Mouse (Mus musculus) embryonic facial prominence, embryonic 15.5 days (tissue): ENCODE measurements around the gene Mcu. TPM values are rescaled to one million over a fixed set of nuclear protein-coding genes. Genes with fewer than 3 reads are reported as not detected.

Source experiments
- ATAC-seq: fragments of 200-750 bp; cut with Nextera tagmentation; 2 replicates; pipeline ENCODE4 v1.8.0; 2017; ENCODE audit warnings: low read depth, moderate TSS enrichment; ENCODE audit not compliant: insufficient number of reproducible peaks, low FRiP score, low TSS enrichment
- H3K27ac ChIP-seq: fragments of 300-500 bp; sonication (generic); replicated peaks from 2 replicates; pipeline ENCODE4 v1.5.1; 2015; ENCODE audit warnings: mild to moderate bottlenecking, inconsistent platforms
- H3K27me3 ChIP-seq: fragments of 300-500 bp; sonication (generic); 2 replicates; pipeline ENCODE4 v1.6.1; 2015; ENCODE audit warnings: inconsistent platforms
- H3K36me3 ChIP-seq: fragments of 300-500 bp; sonication (generic); 2 replicates; pipeline ENCODE4 v1.6.1; 2015; ENCODE audit warnings: mild to moderate bottlenecking, inconsistent platforms
- H3K4me1 ChIP-seq: fragments of 300-500 bp; sonication (generic); 2 replicates; pipeline ENCODE4 v1.6.1; 2015; ENCODE audit warnings: inconsistent platforms
- H3K4me2 ChIP-seq: fragments of 300-500 bp; sonication (generic); replicated peaks from 2 replicates; pipeline ENCODE4 v1.6.1; 2015; ENCODE audit warnings: mild to moderate bottlenecking, inconsistent platforms
- H3K4me3 ChIP-seq: fragments of 300-500 bp; sonication (generic); replicated peaks from 2 replicates; pipeline ENCODE4 v1.5.1; 2015; ENCODE audit warnings: mild to moderate bottlenecking, inconsistent platforms
- H3K9ac ChIP-seq: fragments of 300-500 bp; sonication (generic); 2 replicates; pipeline ENCODE4 v1.6.1; 2015; ENCODE audit warnings: inconsistent platforms
- H3K9me3 ChIP-seq: fragments of 300-500 bp; sonication (generic); replicated peaks from 2 replicates; pipeline ENCODE4 v1.6.1; 2016; ENCODE audit warnings: inconsistent platforms
- WGBS: fragments of 180-500 bp; shearing (Covaris S2); methylation state at CpG from one replicate; pipeline ENCODE4 v1.1.7; 2015; 5-methylcytosine and 5-hydroxymethylcytosine counted together
- polyA plus RNA-seq: library from polyadenylated mRNA; unstranded; fragments of >200 nt; fragmentation: Nextera tagmentation; extraction: Ambion mirVana; gene quantifications from 2 replicates; pipeline ENCODE4 v1.2.1, GENCODE M21; 2015

The Mcu gene
- polyA plus RNA-seq, 1 experiment from 2014 or later, result 40.7 TPM

DNA sequence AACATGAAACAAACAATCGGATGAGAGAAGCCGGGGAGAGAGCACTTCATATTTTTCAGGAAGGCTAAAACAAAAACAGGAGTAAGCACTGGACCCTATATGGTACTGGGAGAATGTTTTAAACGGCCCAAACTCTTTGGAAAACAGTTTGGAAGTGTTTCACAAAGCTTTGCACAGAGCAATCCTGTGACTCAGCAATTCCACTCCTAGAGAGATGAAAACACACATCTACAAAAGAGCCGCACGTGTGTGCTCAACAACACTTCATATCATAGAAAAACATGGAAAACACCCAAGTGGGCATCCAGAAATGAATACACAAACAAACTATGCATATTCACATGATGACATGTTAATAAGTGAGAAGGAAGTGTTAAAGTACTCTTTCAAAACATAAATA is 30.9 kb downstream of the Mcu start:
- H3K9ac ChIP-seq, result no peak overlapping the region
- ATAC-seq, result no peak
- no peaks in the 10 kb centered on the region for H3K9me3 ChIP-seq
- H3K27ac ChIP-seq, result no peak overlapping the region
- no peaks in the 10 kb centered on the region for H3K4me1 ChIP-seq
- no peak overlapping the region for H3K4me2 ChIP-seq
- H3K4me3 ChIP-seq, result no peak overlapping the region
- 86% methylated on average over 5 of the region's 5 CpGs for WGBS
- H3K27me3 ChIP-seq, result no peaks in the 10 kb centered on the region
- no peaks in the 10 kb centered on the region for H3K36me3 ChIP-seq

DNA sequence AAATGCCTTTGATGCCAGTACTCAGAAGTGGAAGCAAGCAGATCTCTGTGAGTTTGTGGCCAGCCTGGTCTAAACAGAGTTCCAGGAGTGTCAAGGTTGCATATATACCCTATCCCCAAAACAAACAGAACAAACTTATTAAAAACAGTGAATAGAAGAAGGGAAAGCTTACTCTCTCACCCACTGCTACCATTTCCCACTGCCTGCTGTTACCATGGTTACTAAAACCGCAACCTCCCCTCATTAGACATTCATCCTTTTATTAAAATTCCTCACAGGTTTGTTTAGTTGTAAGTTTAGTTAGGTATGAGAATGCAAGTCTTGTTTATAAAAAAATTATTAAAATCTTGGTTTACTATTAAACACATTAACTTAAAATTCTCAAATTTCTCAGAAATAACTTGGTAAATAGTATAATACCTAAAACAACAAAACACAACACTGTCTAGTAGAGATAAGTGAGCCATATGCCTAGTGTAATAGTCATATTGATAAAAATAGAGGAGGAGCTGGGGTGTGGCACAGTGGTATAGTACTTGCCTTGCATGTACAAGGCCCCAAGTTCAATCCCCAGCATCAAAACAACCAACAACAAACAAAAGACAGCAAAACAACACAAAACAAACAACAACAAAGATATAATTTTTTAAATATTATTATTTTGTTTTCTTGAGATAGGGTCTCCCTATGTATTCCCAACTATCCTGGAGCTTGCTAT is 34.5 kb downstream of the Mcu start:
- H3K4me3 ChIP-seq, result no peak overlapping the region
- no peaks in the 10 kb centered on the region for H3K27me3 ChIP-seq
- no peaks in the 10 kb centered on the region for H3K9me3 ChIP-seq
- H3K36me3 ChIP-seq, result no peaks in the 10 kb centered on the region
- H3K4me2 ChIP-seq, result no peak overlapping the region
- 82% methylated on average over 1 of the region's 1 CpGs for WGBS
- no peak for ATAC-seq
- no peak overlapping the region for H3K27ac ChIP-seq
- H3K4me1 ChIP-seq, result 0 out of 2 replicates have a peak, but pooled peaks cover under 1% of the 10 kb centered on the region
- H3K9ac ChIP-seq, result no peak overlapping the region

DNA sequence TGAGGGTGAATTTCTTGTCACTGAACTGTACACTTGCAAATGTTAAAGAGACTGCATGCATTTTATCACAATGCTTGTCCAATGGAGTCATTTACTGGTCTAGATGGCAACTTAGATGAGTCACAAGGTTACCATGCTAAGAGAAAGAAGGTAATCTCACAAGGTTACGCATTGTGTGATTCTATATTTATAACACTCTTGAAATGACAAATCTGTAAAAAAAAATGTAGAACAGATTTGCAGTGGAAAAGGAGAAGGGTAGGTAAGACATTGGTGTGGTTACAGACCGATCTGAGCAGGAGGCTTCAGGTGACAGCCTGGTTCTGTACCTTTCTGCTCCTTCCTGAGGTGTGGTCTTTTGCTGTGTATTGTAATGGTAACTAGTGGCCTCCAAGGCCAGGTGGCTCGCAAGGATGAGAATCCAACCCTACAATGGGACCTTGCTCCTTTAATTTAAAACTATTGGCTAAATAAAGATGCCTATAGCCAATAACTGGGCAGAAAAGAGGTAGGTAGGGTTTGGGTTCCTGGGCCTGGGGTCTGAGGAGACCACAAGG is 35.8 kb downstream of the Mcu start:
- Histone ChIP-seq H3K4me1 (0 out of 2 replicates have a peak, but pooled peaks cover 4% of the 10 kb centered on the region), H3K36me3 (no peaks in the 10 kb centered on the region), H3K27ac (no peak overlapping the region)

DNA sequence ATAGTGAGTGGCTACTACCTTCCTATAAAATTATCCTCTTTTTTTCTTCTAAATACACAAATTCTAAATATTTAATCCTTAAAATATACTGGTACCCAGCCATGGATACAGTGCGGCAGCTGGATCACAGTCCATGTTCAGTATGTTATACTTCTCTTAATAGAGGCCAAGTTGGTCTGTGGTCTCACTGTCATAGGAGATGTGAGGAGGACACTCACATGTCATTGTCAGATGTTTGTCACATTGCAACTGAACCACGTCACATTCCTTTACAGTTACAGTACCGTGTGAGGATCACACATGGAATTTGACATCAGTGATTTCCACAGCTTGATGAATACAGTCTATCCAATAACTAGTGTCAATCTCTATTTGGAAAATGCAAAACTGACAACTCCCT is 36.8 kb downstream of the Mcu start:
- Histone ChIP-seq H3K9me3 (no peaks in the 10 kb centered on the region), H3K27ac (no peak overlapping the region), H3K9ac (no peak overlapping the region), H3K4me1 (0 out of 2 replicates have a peak, but pooled peaks cover 4% of the 10 kb centered on the region), H3K36me3 (no peaks in the 10 kb centered on the region), H3K4me2 (no peak overlapping the region), H3K27me3 (no peaks in the 10 kb centered on the region), H3K4me3 (no peak overlapping the region)
- 71% methylated on average over 3 of the region's 3 CpGs for WGBS
- ATAC-seq, result no peak

More for the DNA sequence above, 35.8 kb downstream of the Mcu start:
- H3K9me3 ChIP-seq, result no peaks in the 10 kb centered on the region
- 86% methylated on average over 3 of the region's 3 CpGs for WGBS
- no peak overlapping the region for H3K9ac ChIP-seq
- H3K27me3 ChIP-seq, result no peaks in the 10 kb centered on the region
- no peak overlapping the region for H3K4me3 ChIP-seq
- ATAC-seq, result no peak
- H3K4me2 ChIP-seq, result no peak overlapping the region

DNA sequence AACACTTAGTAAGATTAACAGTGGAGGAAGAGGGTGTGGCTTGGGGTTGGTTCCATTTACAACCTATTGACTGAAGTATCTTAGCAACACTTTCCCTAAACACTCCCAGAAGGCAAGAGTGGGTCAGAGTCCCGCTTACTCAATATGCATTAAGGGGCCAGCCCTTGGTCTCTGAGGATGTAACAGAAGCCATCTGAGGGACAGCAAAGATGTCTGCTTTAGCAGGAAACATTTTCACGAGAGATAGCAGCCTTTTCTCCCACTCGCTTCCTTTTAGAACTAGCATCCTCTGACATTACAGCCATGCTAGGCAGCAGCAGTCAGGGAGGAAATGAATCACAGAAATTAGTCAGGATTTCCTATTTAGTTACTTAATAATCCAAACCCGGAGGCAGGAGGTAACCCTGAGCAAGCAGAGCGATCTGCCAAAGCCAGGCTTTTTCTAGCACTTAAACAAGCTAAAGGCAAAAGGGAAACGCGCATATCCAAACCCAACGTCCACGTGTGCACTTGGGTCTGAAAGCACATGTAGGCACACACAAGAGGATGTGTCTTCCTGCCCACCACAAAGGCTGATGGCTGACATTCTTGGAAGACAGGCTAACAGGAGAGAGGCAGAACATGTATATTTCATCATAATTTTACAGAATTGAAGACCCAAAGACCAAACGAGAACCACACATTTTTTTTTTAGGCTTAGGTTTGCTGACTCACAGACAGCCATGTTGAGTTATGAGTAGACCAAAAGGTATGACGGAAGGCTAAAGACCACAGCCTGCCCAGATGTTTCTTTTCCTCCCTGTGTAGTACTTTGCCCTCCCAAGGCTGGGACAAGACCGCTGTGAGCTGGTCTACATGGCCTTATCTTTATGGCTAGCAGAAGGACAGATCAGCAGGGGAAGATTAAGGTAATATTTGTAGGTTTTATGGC is 38.4 kb downstream of the Mcu start:
- ATAC-seq, result no peak
- no peak overlapping the region for H3K4me3 ChIP-seq
- 0 out of 2 replicates have a peak overlapping the region, but pooled peaks have one; percentile 0 for H3K4me2 ChIP-seq
- 0 out of 2 replicates have a peak, but pooled peaks cover 4% of the 10 kb centered on the region for H3K4me1 ChIP-seq
- H3K9me3 ChIP-seq, result peaks cover 9% of the 10 kb centered on the region; the same call in 1 of the 2 replicates
- no peaks in the 10 kb centered on the region for H3K36me3 ChIP-seq
- WGBS, result 43% methylated on average over 12 of the region's 12 CpGs
- H3K27me3 ChIP-seq, result no peaks in the 10 kb centered on the region
- no peak overlapping the region for H3K9ac ChIP-seq
- H3K27ac ChIP-seq, result peak overlapping the region; percentile 56

DNA sequence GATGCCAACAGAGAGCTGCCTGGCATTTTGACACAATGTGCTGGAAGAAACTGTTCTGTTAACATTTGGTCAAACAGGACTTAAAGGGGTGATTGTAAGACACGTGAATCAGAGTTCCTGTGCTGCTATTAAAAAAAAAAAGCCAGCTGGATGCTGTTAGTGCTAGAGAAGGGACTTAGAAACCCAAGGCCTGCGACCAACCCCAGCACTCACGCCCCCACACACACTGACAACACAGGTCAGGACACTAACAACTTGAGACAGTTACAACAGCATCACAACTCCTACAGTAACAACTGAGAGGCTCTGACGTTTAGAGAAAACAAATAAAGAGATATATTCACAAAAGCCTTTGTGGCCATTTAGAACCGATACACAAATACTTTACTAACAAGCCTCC is 40.2 kb downstream of the Mcu start:
- no peak overlapping the region for H3K9ac ChIP-seq
- H3K27ac ChIP-seq, result no peak overlapping the region
- no peak for ATAC-seq
- H3K36me3 ChIP-seq, result no peaks in the 10 kb centered on the region
- 0 out of 2 replicates have a peak, but pooled peaks cover 4% of the 10 kb centered on the region for H3K4me1 ChIP-seq
- no peak overlapping the region for H3K4me3 ChIP-seq
- 35% methylated on average over 5 of the region's 5 CpGs for WGBS
- H3K9me3 ChIP-seq, result peaks cover 11% of the 10 kb centered on the region; the same call in 1 of the 2 replicates
- no peaks in the 10 kb centered on the region for H3K27me3 ChIP-seq
- H3K4me2 ChIP-seq, result no peak overlapping the region

DNA sequence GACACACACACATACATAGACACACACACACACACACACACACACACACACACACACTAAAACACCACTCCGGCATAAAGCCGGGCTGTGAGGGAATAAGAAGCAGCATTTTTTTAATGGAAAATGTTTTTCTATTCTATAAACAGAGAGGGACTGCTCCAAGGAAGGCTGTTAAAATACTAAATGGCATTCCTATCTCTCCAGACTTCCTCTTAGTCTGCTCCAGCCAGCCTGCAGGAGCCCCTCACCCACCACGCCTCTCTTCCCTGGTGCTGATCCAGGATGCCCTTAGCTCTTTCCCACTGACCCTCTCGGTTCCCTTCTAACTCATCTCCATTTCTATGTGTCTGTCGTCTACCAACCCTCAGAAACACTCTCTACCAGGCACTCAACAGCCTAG is 44.5 kb downstream of the Mcu start:
- Histone ChIP-seq H3K27ac (no peak overlapping the region), H3K36me3 (no peaks in the 10 kb centered on the region), H3K9me3 (peaks cover 11% of the 10 kb centered on the region; the same call in 1 of the 2 replicates), H3K9ac (no peak overlapping the region), H3K4me3 (no peak overlapping the region), H3K27me3 (no peaks in the 10 kb centered on the region), H3K4me2 (no peak overlapping the region), H3K4me1 (0 out of 2 replicates have a peak, but pooled peaks cover 11% of the 10 kb centered on the region)
- no peak for ATAC-seq
- 86% methylated on average over 5 of the region's 5 CpGs for WGBS

DNA sequence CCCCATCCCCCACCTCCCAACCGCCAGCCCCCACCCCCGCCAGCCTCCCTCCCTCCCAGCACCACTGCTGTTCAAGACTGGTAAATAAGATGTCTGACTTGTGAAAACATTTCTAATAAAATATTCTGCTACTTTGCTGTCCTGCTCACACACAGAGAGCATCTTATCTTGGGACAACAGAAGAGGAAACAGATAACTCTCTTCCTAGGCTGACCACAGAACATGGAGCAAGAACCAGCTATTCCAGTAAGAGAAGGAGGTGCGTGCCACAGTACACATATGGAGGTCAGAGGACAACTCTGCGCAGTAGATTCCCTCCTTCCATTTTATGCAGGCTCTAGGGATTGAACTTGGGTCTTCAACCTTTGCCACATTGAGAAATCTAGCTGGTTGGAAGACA is 45.2 kb downstream of the Mcu start:
- Histone ChIP-seq H3K36me3 (no peaks in the 10 kb centered on the region), H3K4me2 (no peak overlapping the region), H3K27ac (no peak overlapping the region), H3K4me1 (0 out of 2 replicates have a peak, but pooled peaks cover 8% of the 10 kb centered on the region), H3K27me3 (no peaks in the 10 kb centered on the region), H3K9me3 (peaks cover 11% of the 10 kb centered on the region; the same call in 1 of the 2 replicates), H3K4me3 (no peak overlapping the region), H3K9ac (no peak overlapping the region)
- WGBS, result 84% methylated on average over 4 of the region's 4 CpGs
- no peak for ATAC-seq

DNA sequence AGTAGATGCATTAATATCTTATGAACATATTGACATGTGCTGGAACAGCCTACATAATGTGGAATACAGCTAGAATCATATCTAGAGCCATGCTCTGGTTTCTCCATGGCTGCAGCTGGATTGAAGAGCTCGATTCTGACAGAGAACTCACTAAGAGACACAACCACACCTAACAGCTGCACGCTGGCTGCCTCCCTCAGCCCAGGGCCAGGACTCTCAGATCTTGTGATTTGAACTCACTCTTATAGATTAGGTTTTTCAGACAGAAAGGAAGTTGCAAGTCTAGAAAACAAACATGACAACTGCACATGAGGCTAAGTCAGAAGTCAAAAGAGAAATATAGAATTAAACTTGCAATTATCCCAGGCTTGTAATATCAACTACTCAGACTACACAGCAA is 45.7 kb downstream of the Mcu start:
- ATAC-seq, result no peak
- Histone ChIP-seq H3K9me3 (peaks cover 11% of the 10 kb centered on the region; the same call in 1 of the 2 replicates), H3K4me3 (no peak overlapping the region), H3K27me3 (no peaks in the 10 kb centered on the region), H3K4me2 (no peak overlapping the region), H3K36me3 (no peaks in the 10 kb centered on the region), H3K27ac (no peak overlapping the region), H3K9ac (no peak overlapping the region), H3K4me1 (peaks cover 13% of the 10 kb centered on the region; the same call in 1 of the 2 replicates)
- 72% methylated on average over 2 of the region's 2 CpGs for WGBS

DNA sequence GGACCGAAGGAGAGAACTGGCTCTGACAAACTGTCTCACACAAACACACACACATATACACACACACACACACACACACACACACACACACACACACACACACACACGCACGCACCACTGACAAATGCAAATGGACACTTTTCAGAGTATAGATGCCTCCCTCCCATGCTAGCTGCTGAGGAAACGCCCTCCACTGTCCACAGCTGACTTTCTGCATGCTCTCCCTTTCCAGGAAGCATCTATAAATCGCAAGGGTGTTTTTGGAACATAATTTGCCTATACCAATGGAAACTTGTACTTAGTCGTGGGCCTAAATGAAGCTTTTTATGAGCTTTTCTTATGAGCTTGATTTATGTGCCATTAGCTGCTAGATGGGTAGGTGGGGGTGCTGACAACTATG is 46.1 kb downstream of the Mcu start:
- 84% methylated on average over 6 of the region's 6 CpGs for WGBS
- H3K4me2 ChIP-seq, result no peak overlapping the region
- H3K4me3 ChIP-seq, result no peak overlapping the region
- no peak for ATAC-seq
- no peak overlapping the region for H3K27ac ChIP-seq
- no peaks in the 10 kb centered on the region for H3K36me3 ChIP-seq
- H3K4me1 ChIP-seq, result peaks cover 13% of the 10 kb centered on the region; the same call in 1 of the 2 replicates
- H3K9me3 ChIP-seq, result peaks cover 11% of the 10 kb centered on the region; the same call in 1 of the 2 replicates
- no peaks in the 10 kb centered on the region for H3K27me3 ChIP-seq
- no peak overlapping the region for H3K9ac ChIP-seq

DNA sequence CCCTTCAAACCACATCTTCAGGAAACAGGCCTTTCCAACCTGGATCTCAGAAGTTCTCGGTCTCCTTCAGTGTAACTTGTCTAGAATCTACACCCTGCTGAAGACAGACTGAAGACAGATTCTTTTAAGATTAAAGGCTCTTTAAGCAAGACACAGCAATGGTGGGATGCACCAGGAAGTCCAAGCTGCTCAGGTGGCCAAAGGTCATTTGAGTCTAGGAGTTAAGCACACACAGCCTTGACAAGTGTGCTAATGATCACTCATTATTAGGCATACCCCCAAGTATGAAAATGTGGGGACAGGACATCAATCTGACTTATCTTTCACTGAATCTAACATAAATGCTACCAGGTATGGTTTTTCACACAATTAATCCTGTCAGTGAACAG is 47.0 kb downstream of the Mcu start:
- 89% methylated on average over 1 of the region's 1 CpGs for WGBS
- ATAC-seq, result no peak
- Histone ChIP-seq H3K4me1 (peaks cover 13% of the 10 kb centered on the region; the same call in 1 of the 2 replicates), H3K4me3 (no peak overlapping the region), H3K9ac (no peak overlapping the region), H3K4me2 (no peak overlapping the region), H3K27ac (no peak overlapping the region), H3K27me3 (no peaks in the 10 kb centered on the region), H3K9me3 (peaks cover 11% of the 10 kb centered on the region; the same call in 1 of the 2 replicates), H3K36me3 (no peaks in the 10 kb centered on the region)
